Mouse (Mus musculus): ENCODE measurements at regions not wholly inside any gene's neighbourhood (a gene's known extent, or its start where the extent isn't known, plus 50 kb on each side); places are given as distances from the start of the nearest gene placed in this dataset.

GRCm38 (mm10) chr6:49928075-49928474 is 105.6 kb downstream of the Npy start:
- no peaks in the 10 kb centered on the region for H3K27me3 ChIP-seq (ENCODE audit: insufficient read depth, low read length)
- H3K36me3 ChIP-seq (ENCODE audit: insufficient read depth): no peaks in the 10 kb centered on the region
- no peak for TF ChIP-seq CTCF (IDR thresholded peaks at IDR 0.05; ENCODE audit: low read depth)
- no peaks in the 10 kb centered on the region for H3K9me3 ChIP-seq (ENCODE audit: low read depth, low read length)
- no peak overlapping the region for H3K4me2 ChIP-seq
- 63% methylated on average over 4 of the region's 4 CpGs for WGBS
- no peak for ATAC-seq (ENCODE audit: insufficient read depth)
- no peak for DNase-seq
- H3K4me3 ChIP-seq (ENCODE audit: low read depth, low read length): no peak overlapping the region
- H3K9ac ChIP-seq: no peak overlapping the region
- H3K27ac ChIP-seq (ENCODE audit: low read depth): no peak overlapping the region
- H3K4me1 ChIP-seq (ENCODE audit: insufficient read depth): no peaks in the 10 kb centered on the region

- peak; percentile 69 for TF ChIP-seq CTCF (IDR thresholded peaks at IDR 0.05; ENCODE audit: low read depth)
- Histone ChIP-seq H3K27ac (ENCODE audit: low read depth) (no peak overlapping the region), H3K4me2 (no peak overlapping the region), H3K36me3 (ENCODE audit: insufficient read depth) (no peaks in the 10 kb centered on the region), H3K4me3 (ENCODE audit: low read depth, low read length) (no peak overlapping the region), H3K9me3 (ENCODE audit: low read depth, low read length) (no peaks in the 10 kb centered on the region), H3K4me1 (ENCODE audit: insufficient read depth) (no peaks in the 10 kb centered on the region), H3K27me3 (ENCODE audit: insufficient read depth, low read length) (no peaks in the 10 kb centered on the region), H3K9ac (no peak overlapping the region)
- DNase-seq (peak; percentile 84), ATAC-seq (ENCODE audit: insufficient read depth) (peak; percentile 76)
- 15% methylated on average over 4 of the region's 4 CpGs for whole genome bisulfite sequencing
Measured at GRCm38 (mm10) chr6:49930104-49930503, 107.6 kb downstream of the Npy start.

GRCm38 (mm10) chr6:49943087-49943486 is 120.6 kb downstream of the Npy start:
- no peak for ATAC-seq (ENCODE audit: insufficient read depth)
- no peaks in the 10 kb centered on the region for H3K9me3 ChIP-seq (ENCODE audit: low read depth, low read length)
- H3K9ac ChIP-seq: no peak overlapping the region
- H3K27ac ChIP-seq (ENCODE audit: low read depth): no peak overlapping the region
- 77% methylated on average over 9 of the region's 9 CpGs for WGBS
- no peaks in the 10 kb centered on the region for H3K4me1 ChIP-seq (ENCODE audit: insufficient read depth)
- no peak for DNase-seq
- TF ChIP-seq CTCF (IDR thresholded peaks at IDR 0.05; ENCODE audit: low read depth): no peak
- H3K27me3 ChIP-seq (ENCODE audit: insufficient read depth, low read length): no peaks in the 10 kb centered on the region
- H3K36me3 ChIP-seq (ENCODE audit: insufficient read depth): no peaks in the 10 kb centered on the region
- no peak overlapping the region for H3K4me3 ChIP-seq (ENCODE audit: low read depth, low read length)
- no peak overlapping the region for H3K4me2 ChIP-seq

GRCm38 (mm10) chr6:49958891-49959290 is 136.4 kb downstream of the Npy start:
- Histone ChIP-seq H3K27me3 (ENCODE audit: insufficient read depth, low read length) (no peaks in the 10 kb centered on the region), H3K4me3 (ENCODE audit: low read depth, low read length) (no peak overlapping the region), H3K4me2 (no peak overlapping the region), H3K27ac (ENCODE audit: low read depth) (no peak overlapping the region), H3K9ac (no peak overlapping the region), H3K36me3 (ENCODE audit: insufficient read depth) (no peaks in the 10 kb centered on the region), H3K9me3 (ENCODE audit: low read depth, low read length) (no peaks in the 10 kb centered on the region), H3K4me1 (ENCODE audit: insufficient read depth) (no peaks in the 10 kb centered on the region)
- no peak for DNase-seq
- 84% methylated on average over 8 of the region's 8 CpGs for WGBS
- ATAC-seq (ENCODE audit: insufficient read depth): no peak
- no peak for TF ChIP-seq CTCF (IDR thresholded peaks at IDR 0.05; ENCODE audit: low read depth)

- Histone ChIP-seq H3K9me3 (ENCODE audit: low read depth, low read length) (no peaks in the 10 kb centered on the region), H3K4me3 (ENCODE audit: low read depth, low read length) (no peak overlapping the region), H3K4me2 (no peak overlapping the region), H3K9ac (no peak overlapping the region), H3K36me3 (ENCODE audit: insufficient read depth) (no peaks in the 10 kb centered on the region), H3K27me3 (ENCODE audit: insufficient read depth, low read length) (no peaks in the 10 kb centered on the region), H3K27ac (ENCODE audit: low read depth) (no peak overlapping the region), H3K4me1 (ENCODE audit: insufficient read depth) (no peaks in the 10 kb centered on the region)
- ATAC-seq (ENCODE audit: insufficient read depth) (no peak), DNase-seq (no peak)
- WGBS: 79% methylated on average over 4 of the region's 4 CpGs
- no peak for TF ChIP-seq CTCF (IDR thresholded peaks at IDR 0.05; ENCODE audit: low read depth)
Measured at GRCm38 (mm10) chr6:49961166-49961565, 138.7 kb downstream of the Npy start.

GRCm38 (mm10) chr6:49965944-49966545 is 143.5 kb downstream of the Npy start:
- peak; percentile 37 for DNase-seq
- Histone ChIP-seq H3K4me1 (ENCODE audit: insufficient read depth) (no peaks in the 10 kb centered on the region), H3K27me3 (ENCODE audit: insufficient read depth, low read length) (no peaks in the 10 kb centered on the region), H3K4me3 (ENCODE audit: low read depth, low read length) (no peak overlapping the region), H3K27ac (ENCODE audit: low read depth) (no peak overlapping the region), H3K4me2 (no peak overlapping the region), H3K9me3 (ENCODE audit: low read depth, low read length) (no peaks in the 10 kb centered on the region), H3K36me3 (ENCODE audit: insufficient read depth) (no peaks in the 10 kb centered on the region), H3K9ac (no peak overlapping the region)
- WGBS: 72% methylated on average over 5 of the region's 5 CpGs
- ATAC-seq (ENCODE audit: insufficient read depth): no peak
- no peak for TF ChIP-seq CTCF (IDR thresholded peaks at IDR 0.05; ENCODE audit: low read depth)

- no peak overlapping the region for H3K9ac ChIP-seq
- H3K9me3 ChIP-seq (ENCODE audit: low read depth, low read length): no peaks in the 10 kb centered on the region
- H3K4me1 ChIP-seq (ENCODE audit: insufficient read depth): no peaks in the 10 kb centered on the region
- DNase-seq (no peak), ATAC-seq (ENCODE audit: insufficient read depth) (no peak)
- H3K36me3 ChIP-seq (ENCODE audit: insufficient read depth): no peaks in the 10 kb centered on the region
- H3K4me3 ChIP-seq (ENCODE audit: low read depth, low read length): no peak overlapping the region
- no peak for TF ChIP-seq CTCF (IDR thresholded peaks at IDR 0.05; ENCODE audit: low read depth)
- H3K27ac ChIP-seq (ENCODE audit: low read depth): no peak overlapping the region
- H3K27me3 ChIP-seq (ENCODE audit: insufficient read depth, low read length): no peaks in the 10 kb centered on the region
- no peak overlapping the region for H3K4me2 ChIP-seq
- WGBS: 82% methylated on average over 3 of the region's 3 CpGs
Measured at GRCm38 (mm10) chr6:49966555-49966954, 143.5 kb upstream of the Mpp6 start.
